ENCODE assay signal across 38 mouse cellular contexts in the genomic region with DNA sequence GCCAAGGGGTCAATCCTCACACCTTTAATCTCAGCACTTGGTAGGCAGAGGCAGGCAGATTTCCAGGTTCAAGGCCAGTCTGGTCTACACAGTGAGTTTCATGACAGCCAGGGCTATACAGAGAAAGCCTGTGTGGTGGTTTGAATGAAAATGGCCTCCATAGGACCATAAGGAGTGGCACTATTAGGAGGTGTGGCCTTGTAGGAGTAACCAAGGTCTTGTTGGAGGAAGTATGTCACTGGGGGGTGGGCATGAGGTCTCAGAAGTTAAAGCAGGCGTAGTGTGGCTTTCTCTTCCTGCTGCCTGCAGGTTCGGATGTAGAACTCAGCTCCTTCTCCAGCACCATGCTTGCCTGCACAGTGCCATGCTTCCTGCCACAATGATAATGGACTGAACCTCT. TPM values are rescaled to one million over a fixed set of nuclear protein-coding genes. Genes with fewer than 3 reads are reported as not detected.
"Had no signal": no experiment of that assay in that cellular context is flagged by ENCODE, and none has a peak within 500 bp of the region (broad histone marks: within the 10 kb centered on the region; RNA-seq: fewer than 3 reads in every experiment).

No protein-coding gene starts in this region.

- H3K36me3 ChIP-seq: hindbrain, embryonic 10.5 days; hindbrain, embryonic 12.5 days; intestine, embryonic 15.5 days; limb, embryonic 13.5 days; limb, embryonic 15.5 days; liver, embryonic 12.5 days had no signal

- H3K27ac ChIP-seq: heart, adult 2 months; hindbrain, embryonic 10.5 days; hindbrain, embryonic 12.5 days; hindbrain, embryonic 14.5 days; intestine, embryonic 15.5 days; layer of hippocampus, adult 2 months; left cerebral cortex, adult 2 months; limb, embryonic 13.5 days; limb, embryonic 15.5 days; liver, embryonic 12.5 days; liver, embryonic 14.5 days had no signal

- H3K4me3 ChIP-seq: heart, adult 2 months; hindbrain, embryonic 10.5 days; hindbrain, embryonic 12.5 days; intestine, embryonic 15.5 days; layer of hippocampus, adult 2 months; left cerebral cortex, adult 2 months; limb, embryonic 13.5 days; limb, embryonic 15.5 days; liver, embryonic 12.5 days had no signal

- H3K9me3 ChIP-seq: hindbrain, embryonic 10.5 days; hindbrain, embryonic 12.5 days; intestine, embryonic 15.5 days; limb, embryonic 13.5 days; limb, embryonic 15.5 days; liver, embryonic 12.5 days had no signal

- ATAC-seq: hindbrain, embryonic 16.5 days; inflammation-experienced regulatory T-cells, adult 6 months; intestine, embryonic 15.5 days; intestine, postnatal 0 days; liver, embryonic 12.5 days had no signal

- DNase-seq: gastrocnemius, postnatal 14 days; gastrocnemius, postnatal 36 days; heart, adult 2 months; heart, postnatal 10 days; heart, postnatal 4 days; kidney, adult 18-20 months; kidney, adult 8-10 months; kidney, postnatal 10 days; kidney, postnatal 25 days; kidney, postnatal 4 days; left cerebral cortex, postnatal 4 days had no signal

- H3K9ac ChIP-seq: hindbrain, embryonic 12.5 days; hindbrain, embryonic 14.5 days; intestine, embryonic 15.5 days; limb, embryonic 13.5 days; limb, embryonic 15.5 days; liver, embryonic 12.5 days; liver, embryonic 14.5 days had no signal

- H3K4me2 ChIP-seq: heart, embryonic 11.5 days; hindbrain, embryonic 12.5 days; hindbrain, embryonic 14.5 days; intestine, embryonic 15.5 days; limb, embryonic 13.5 days; limb, embryonic 15.5 days; liver, embryonic 12.5 days had no signal

- H3K27me3 ChIP-seq: intestine, embryonic 15.5 days; limb, embryonic 13.5 days; limb, embryonic 15.5 days had no signal

RNA-seq across cellular contexts. Expression of gene Lrrc74a, which starts 57.8 kb away (rescaled TPM):
- total RNA-seq: gastrocnemius, adult 8-10 months; gastrocnemius, postnatal 14 days; gastrocnemius, postnatal 36 days; granulocyte monocyte progenitor cell, adult 5-6 weeks; heart, adult 2 months; heart, postnatal 10 days; heart, postnatal 25 days; heart, postnatal 4 days; layer of hippocampus, adult 2 months; layer of hippocampus, postnatal 10 days; layer of hippocampus, postnatal 25 days; left cerebral cortex, adult 2 months; left cerebral cortex, postnatal 14 days; left cerebral cortex, postnatal 4 days; liver, adult 2 months had no signal
- polyA plus RNA-seq: heart, adult 2 months; heart, embryonic 11.5 days; heart, embryonic 14.5 days; heart, embryonic 16.5 days; hindbrain, embryonic 10.5 days; hindbrain, embryonic 12.5 days; hindbrain, embryonic 14.5 days; hindbrain, embryonic 16.5 days; inflammation-experienced regulatory T-cells, adult 6 months; intestine, embryonic 15.5 days; intestine, postnatal 0 days; kidney, embryonic 14.5 days; kidney, embryonic 16.5 days; limb, embryonic 11.5 days; limb, embryonic 13.5 days; limb, embryonic 15.5 days; liver, adult 2 months; liver, embryonic 12.5 days; liver, embryonic 14.5 days; liver, embryonic 16.5 days had no signal
